ENCODE assay signal across 13 mouse cellular contexts in genomic region chr11:69327648-69328047, GRCm38 (mm10).
"Had no signal": no experiment of that assay in that cellular context is flagged by ENCODE, and none has a peak within 500 bp of the region (broad histone marks: within the 10 kb centered on the region; RNA-seq: fewer than 3 reads in every experiment).

No protein-coding gene starts in this region.

- ATAC-seq: inflammation-experienced regulatory T-cells, adult 6 months; intestine, postnatal 0 days; liver, postnatal 0 days had no signal

- H3K9me3 ChIP-seq: liver, embryonic 13.5 days; midbrain, embryonic 12.5 days; stomach, embryonic 15.5 days had no signal

- H3K27ac ChIP-seq: liver, embryonic 13.5 days; macrophage; midbrain, embryonic 12.5 days; stomach, embryonic 15.5 days had no signal

- H3K36me3 ChIP-seq: liver, embryonic 13.5 days; midbrain, embryonic 12.5 days; stomach, embryonic 15.5 days had no signal

- DNase-seq: kidney, adult 8-10 months; kidney, postnatal 25 days; layer of hippocampus, postnatal 36 days; liver, embryonic 13.5 days; liver, postnatal 0 days; right cerebral cortex, postnatal 14 days; thymus, adult 2 months; thymus, postnatal 36 days had no signal

- H3K9ac ChIP-seq: liver, embryonic 13.5 days; liver, postnatal 0 days; stomach, embryonic 15.5 days had no signal
